Comparison of ENCODE assay signal across 29 mouse cellular contexts in genomic region chr8:82388356-82388902, GRCm38 (mm10). TPM values are rescaled to one million over a fixed set of nuclear protein-coding genes. Genes with fewer than 3 reads are reported as not detected.
A peak's percentile ranks its signal among the peaks of the same experiment; 100 is the strongest.
DNase-seq lines count a peak whose midpoint lies in the region; ATAC-seq and TF ChIP-seq lines count a peak whose summit lies in the region.
"Had no signal": no experiment of that assay in that cellular context is flagged by ENCODE, and none has a peak within 500 bp of the region (broad histone marks: within the 10 kb centered on the region; RNA-seq: fewer than 3 reads in every experiment).

No protein-coding gene starts in this region.

- no peak for DNase-seq in heart, adult 2 months
- no peak for DNase-seq in heart, postnatal 25 days (ENCODE audit: low spot score)
- DNase-seq in liver, embryonic 11.5 days (ENCODE audit: low spot score): no peak
- DNase-seq in liver, postnatal 0 days: no peak
- no peak for DNase-seq in right cerebral cortex, adult 2 months (ENCODE audit: low spot score in 2 of 2)
- DNase-seq in kidney, postnatal 4 days: no peak
- DNase-seq: adrenal gland, postnatal 10 days; cerebellum, adult 11 months; cerebellum, adult 9-10 months; cerebellum, postnatal 36 days; gastrocnemius, adult 2 months; kidney, adult 9 months; kidney, postnatal 10 days; layer of hippocampus, adult 9-11 months; lung, postnatal 14 days; thymus, postnatal 14 days had no signal

- peaks cover 2% of the 10 kb centered on the region; the same call in 1 of the 2 replicates for H3K79me2 ChIP-seq in heart, adult 2 months (replicated peaks; ENCODE audit: control insufficient read depth, insufficient read depth, low read length)

- H3K4me2 ChIP-seq in liver, embryonic 11.5 days: no peak overlapping the region
- H3K4me2 ChIP-seq in liver, postnatal 0 days (ENCODE audit: low read depth, low read length): no peak overlapping the region
- H3K4me2 ChIP-seq in heart, embryonic 13.5 days: no peak overlapping the region
- H3K4me2 ChIP-seq: hindbrain, embryonic 14.5 days; limb, embryonic 15.5 days; lung, embryonic 14.5 days; midbrain, embryonic 12.5 days; neural tube, embryonic 13.5 days; stomach, embryonic 15.5 days had no signal

- H3K9ac ChIP-seq in heart, adult 2 months (ENCODE audit: low read depth, low read length): no peak overlapping the region
- no peak overlapping the region for H3K9ac ChIP-seq in liver, embryonic 11.5 days (ENCODE audit: low read depth, low read length)
- H3K9ac ChIP-seq in liver, postnatal 0 days (replicated peaks): no peak overlapping the region
- no peak overlapping the region for H3K9ac ChIP-seq in heart, embryonic 13.5 days
- H3K9ac ChIP-seq: hindbrain, embryonic 14.5 days; limb, embryonic 15.5 days; liver, embryonic 14.5 days; lung, embryonic 14.5 days; midbrain, embryonic 12.5 days; neural tube, embryonic 13.5 days; stomach, embryonic 15.5 days had no signal

- 51% methylated on average over 1 of the region's 1 CpGs for WGBS in heart, adult 2 months
- 58% methylated on average over 1 of the region's 1 CpGs for WGBS in liver, embryonic 11.5 days
- WGBS in liver, postnatal 0 days (ENCODE audit: insufficient replicate concordance): 79% methylated on average over 1 of the region's 1 CpGs
- WGBS in heart, embryonic 13.5 days: 20% methylated on average over 1 of the region's 1 CpGs

- no peaks in the 10 kb centered on the region for H3K27me3 ChIP-seq in heart, adult 2 months (ENCODE audit: control insufficient read depth, insufficient read depth, low read length)
- H3K27me3 ChIP-seq in liver, embryonic 11.5 days (replicated peaks; ENCODE audit: control insufficient read depth, insufficient read depth, low read length): no peaks in the 10 kb centered on the region
- H3K27me3 ChIP-seq in liver, postnatal 0 days (ENCODE audit: insufficient read depth, low read length): no peaks in the 10 kb centered on the region
- no peaks in the 10 kb centered on the region for H3K27me3 ChIP-seq in heart, embryonic 13.5 days (replicated peaks)
- H3K27me3 ChIP-seq: CH12.LX; limb, embryonic 15.5 days; midbrain, embryonic 12.5 days; neural tube, embryonic 13.5 days; stomach, embryonic 15.5 days had no signal

- H3K36me3 ChIP-seq in heart, adult 2 months (ENCODE audit: control insufficient read depth, insufficient read depth, low read length): peaks cover 55% of the 10 kb centered on the region
- no peaks in the 10 kb centered on the region for H3K36me3 ChIP-seq in liver, embryonic 11.5 days (ENCODE audit: control insufficient read depth, insufficient read depth, low read length)
- H3K36me3 ChIP-seq in liver, postnatal 0 days (replicated peaks; ENCODE audit: insufficient read depth, low read length): no peaks in the 10 kb centered on the region
- no peaks in the 10 kb centered on the region for H3K36me3 ChIP-seq in heart, embryonic 13.5 days
- H3K36me3 ChIP-seq: limb, embryonic 10.5 days; limb, embryonic 15.5 days; midbrain, embryonic 12.5 days; neural tube, embryonic 13.5 days; stomach, embryonic 15.5 days had no signal

- ATAC-seq in liver, embryonic 11.5 days (replicated peaks; ENCODE audit: low FRiP score): no peak
- ATAC-seq in liver, postnatal 0 days: no peak
- ATAC-seq in heart, embryonic 13.5 days (ENCODE audit: extremely low read depth, insufficient number of reproducible peaks, low FRiP score, low TSS enrichment): peak; percentile 70
- ATAC-seq: forebrain, embryonic 16.5 days; intestine, postnatal 0 days had no signal

- H3K27ac ChIP-seq in heart, adult 2 months: peak overlapping the region; percentile 62
- H3K27ac ChIP-seq in liver, embryonic 11.5 days (ENCODE audit: low read depth, low read length): peak overlapping the region; percentile 19; the same call in 1 of the 2 replicates
- H3K27ac ChIP-seq in liver, postnatal 0 days (ENCODE audit: low read depth): no peak overlapping the region
- H3K27ac ChIP-seq in heart, embryonic 13.5 days (replicated peaks): peak overlapping the region; percentile 73
- H3K27ac ChIP-seq: gastrocnemius, adult 2 months; hindbrain, embryonic 14.5 days; limb, embryonic 10.5 days; limb, embryonic 15.5 days; liver, embryonic 14.5 days; midbrain, embryonic 12.5 days; neural tube, embryonic 13.5 days; stomach, embryonic 15.5 days had no signal

- H3K4me3 ChIP-seq in heart, adult 2 months: no peak overlapping the region
- H3K4me3 ChIP-seq in liver, embryonic 11.5 days (ENCODE audit: low read depth, low read length): no peak overlapping the region
- no peak overlapping the region for H3K4me3 ChIP-seq in liver, postnatal 0 days (ENCODE audit: low read depth, low read length)
- no peak overlapping the region for H3K4me3 ChIP-seq in heart, embryonic 13.5 days
- H3K4me3 ChIP-seq: gastrocnemius, adult 2 months; limb, embryonic 10.5 days; limb, embryonic 15.5 days; midbrain, embryonic 12.5 days; neural tube, embryonic 13.5 days; stomach, embryonic 15.5 days had no signal

- intact Hi-C loops in heart, adult 2 months (cut with DNase I): loop anchor here (2.0 kb wide), 1 partner anchor 14 kb away; the partner anchor contains the start of gene Il15
- intact Hi-C loops in heart, postnatal 25 days (cut with DNase I): no loop called here

- no peak for TF ChIP-seq POLR2A in heart, adult 2 months (IDR thresholded peaks at IDR 0.05; ENCODE audit: insufficient read depth, low read depth, low read length)

- no peaks in the 10 kb centered on the region for H3K9me3 ChIP-seq in liver, embryonic 11.5 days (ENCODE audit: control insufficient read depth, low read length)
- H3K9me3 ChIP-seq in liver, postnatal 0 days (ENCODE audit: low read length): no peaks in the 10 kb centered on the region
- no peaks in the 10 kb centered on the region for H3K9me3 ChIP-seq in heart, embryonic 13.5 days
- H3K9me3 ChIP-seq: limb, embryonic 10.5 days; limb, embryonic 15.5 days; midbrain, embryonic 12.5 days; neural tube, embryonic 13.5 days; stomach, embryonic 15.5 days had no signal

- no peak for TF ChIP-seq EP300 in heart, adult 2 months (IDR thresholded peaks at IDR 0.05; ENCODE audit: insufficient read depth, low read depth, low read length)
- TF ChIP-seq EP300 in liver, postnatal 0 days (IDR thresholded peaks at IDR 0.05; ENCODE audit: low read depth): no peak

- H3K4me1 ChIP-seq in heart, adult 2 months (ENCODE audit: control insufficient read depth, insufficient read depth, low read length): peaks cover 20% of the 10 kb centered on the region
- peaks cover 12% of the 10 kb centered on the region; the same call in 1 of the 2 replicates for H3K4me1 ChIP-seq in liver, embryonic 11.5 days (replicated peaks; ENCODE audit: control insufficient read depth, insufficient read depth, low read length)
- peaks cover 13% of the 10 kb centered on the region for H3K4me1 ChIP-seq in liver, postnatal 0 days (ENCODE audit: insufficient read depth)
- H3K4me1 ChIP-seq in heart, embryonic 13.5 days: peaks cover 44% of the 10 kb centered on the region
- H3K4me1 ChIP-seq: limb, embryonic 10.5 days; limb, embryonic 15.5 days; midbrain, embryonic 12.5 days; stomach, embryonic 15.5 days had no signal

- TF ChIP-seq CTCF in heart, adult 2 months (IDR thresholded peaks at IDR 0.05): no peak
- TF ChIP-seq CTCF in liver, postnatal 0 days (IDR thresholded peaks at IDR 0.05; ENCODE audit: low read depth): no peak

RNA-seq across cellular contexts. Expression of gene Il15, which starts 14.6 kb away (rescaled TPM):
- 10 to 100 TPM; 34.3 to 43.6 TPM for total RNA-seq in heart, adult 2 months (2021)
- polyA plus RNA-seq in heart, adult 2 months (2012; rRNA removed): 28.2 and 29.5 TPM in 2 replicates
- total RNA-seq in heart, postnatal 25 days (2021): 10 to 100 TPM; 29.5 to 34.6 TPM
- polyA plus RNA-seq in liver, embryonic 11.5 days (2014; fragmentation: Nextera tagmentation; extraction: Ambion mirVana): 3.1 and 4.5 TPM in 2 replicates
- polyA plus RNA-seq in liver, postnatal 0 days (2015; fragmentation: Nextera tagmentation; extraction: Ambion mirVana): 6.4 and 7.3 TPM in 2 replicates
- polyA plus RNA-seq in heart, embryonic 13.5 days (2015; fragmentation: Nextera tagmentation; extraction: Ambion mirVana): 20.5 and 22.8 TPM in 2 replicates
- polyA plus RNA-seq: C2C12 had no signal
